Comparison of ENCODE assay signal across 22 mouse cellular contexts in genomic region chr3:25113107-25113506, GRCm38 (mm10). TPM values are rescaled to one million over a fixed set of nuclear protein-coding genes. Genes with fewer than 3 reads are reported as not detected.
DNase-seq lines count a peak whose midpoint lies in the region; ATAC-seq and TF ChIP-seq lines count a peak whose summit lies in the region.
"Had no signal": no experiment of that assay in that cellular context is flagged by ENCODE, and none has a peak within 500 bp of the region (broad histone marks: within the 10 kb centered on the region; RNA-seq: fewer than 3 reads in every experiment).

No protein-coding gene starts in this region.

- H3K36me3 ChIP-seq in kidney, embryonic 14.5 days (ENCODE audit: control insufficient read depth, insufficient read depth, low read length), result no peaks in the 10 kb centered on the region
- no peaks in the 10 kb centered on the region for H3K36me3 ChIP-seq in kidney, postnatal 0 days (ENCODE audit: insufficient read depth, low read length)
- H3K36me3 ChIP-seq: embryonic facial prominence, embryonic 13.5 days; embryonic facial prominence, embryonic 15.5 days; forebrain, embryonic 10.5 days; forebrain, embryonic 12.5 days had no signal

- H3K9ac ChIP-seq in kidney, embryonic 14.5 days (ENCODE audit: low read depth, low read length), result no peak overlapping the region
- no peak overlapping the region for H3K9ac ChIP-seq in kidney, postnatal 0 days (ENCODE audit: low read depth, low read length)
- H3K9ac ChIP-seq: embryonic facial prominence, embryonic 13.5 days; embryonic facial prominence, embryonic 15.5 days; forebrain, embryonic 12.5 days had no signal

- TF ChIP-seq CTCF in kidney, postnatal 0 days (IDR thresholded peaks at IDR 0.05; ENCODE audit: low read depth), result no peak

- no peaks in the 10 kb centered on the region for H3K9me3 ChIP-seq in kidney, embryonic 14.5 days (ENCODE audit: control insufficient read depth, low read length)
- H3K9me3 ChIP-seq in kidney, postnatal 0 days (replicated peaks; ENCODE audit: low read length), result no peaks in the 10 kb centered on the region
- H3K9me3 ChIP-seq: embryonic facial prominence, embryonic 13.5 days; embryonic facial prominence, embryonic 15.5 days; forebrain, embryonic 10.5 days; forebrain, embryonic 12.5 days had no signal

- no peaks in the 10 kb centered on the region for H3K27me3 ChIP-seq in kidney, embryonic 14.5 days (ENCODE audit: control insufficient read depth, insufficient read depth, low read length)
- no peaks in the 10 kb centered on the region for H3K27me3 ChIP-seq in kidney, postnatal 0 days (ENCODE audit: insufficient read depth, low read length)
- H3K27me3 ChIP-seq: embryonic facial prominence, embryonic 13.5 days; embryonic facial prominence, embryonic 15.5 days; forebrain, embryonic 12.5 days had no signal

- H3K4me2 ChIP-seq in kidney, embryonic 14.5 days (replicated peaks; ENCODE audit: low read depth, low read length), result no peak overlapping the region
- no peak overlapping the region for H3K4me2 ChIP-seq in kidney, postnatal 0 days (ENCODE audit: low read length)
- H3K4me2 ChIP-seq: embryonic facial prominence, embryonic 13.5 days; embryonic facial prominence, embryonic 15.5 days; forebrain, embryonic 12.5 days had no signal

- H3K4me3 ChIP-seq in kidney, embryonic 14.5 days (ENCODE audit: low read length), result no peak overlapping the region
- H3K4me3 ChIP-seq in kidney, postnatal 0 days (replicated peaks; ENCODE audit: low read depth, low read length), result no peak overlapping the region
- H3K4me3 ChIP-seq: embryonic facial prominence, embryonic 13.5 days; embryonic facial prominence, embryonic 15.5 days; erythroblast, embryonic 14.5 days; forebrain, embryonic 10.5 days; forebrain, embryonic 12.5 days had no signal

- no peak for DNase-seq in kidney, postnatal 36 days
- peak; percentile 59 for DNase-seq in kidney, postnatal 0 days (ENCODE audit: low spot score)
- DNase-seq in kidney, adult 8-10 months, result no peak
- DNase-seq: adrenal gland, adult 2 months; adrenal gland, postnatal 10 days; adrenal gland, postnatal 25 days; cerebellum, adult 11 months; cerebellum, adult 18-20 months; cerebellum, adult 8-10 months; cerebellum, adult 9-11 months; cerebellum, postnatal 14 days; cerebellum, postnatal 36 days; embryo, embryonic 11 days had no signal

- no peak overlapping the region for H3K27ac ChIP-seq in kidney, embryonic 14.5 days (ENCODE audit: low read depth, low read length)
- H3K27ac ChIP-seq in kidney, postnatal 0 days, result no peak overlapping the region
- H3K27ac ChIP-seq: embryonic facial prominence, embryonic 13.5 days; embryonic facial prominence, embryonic 15.5 days; forebrain, embryonic 10.5 days; forebrain, embryonic 12.5 days had no signal

- ATAC-seq in kidney, embryonic 14.5 days (ENCODE audit: low FRiP score, low TSS enrichment), result peak; percentile 43; the same call in 1 of the 2 replicates
- ATAC-seq in kidney, postnatal 0 days (replicated peaks; ENCODE audit: low FRiP score, low read depth), result no peak
- ATAC-seq: forebrain, embryonic 14.5 days; forebrain, embryonic 16.5 days had no signal

- H3K4me1 ChIP-seq in kidney, embryonic 14.5 days (ENCODE audit: control insufficient read depth, insufficient read depth, low read length), result no peaks in the 10 kb centered on the region
- no peaks in the 10 kb centered on the region for H3K4me1 ChIP-seq in kidney, postnatal 0 days (replicated peaks; ENCODE audit: insufficient read depth, low read length)
- H3K4me1 ChIP-seq: embryonic facial prominence, embryonic 13.5 days; forebrain, embryonic 10.5 days; forebrain, embryonic 12.5 days had no signal

- WGBS in kidney, embryonic 14.5 days, result 49% methylated on average over 4 of the region's 4 CpGs
- WGBS in kidney, postnatal 0 days, result 41% methylated on average over 4 of the region's 4 CpGs

RNA-seq across cellular contexts. Expression of gene Naaladl2, which starts 31.0 kb away (rescaled TPM):
- 2.2 and 4.0 TPM in 2 replicates for polyA plus RNA-seq in kidney, embryonic 14.5 days (2014; fragmentation: Nextera tagmentation; extraction: Ambion mirVana)
- 3.9 and 5.3 TPM in 2 replicates for polyA plus RNA-seq in kidney, postnatal 0 days (2015; fragmentation: Nextera tagmentation; extraction: Ambion mirVana)
- polyA plus RNA-seq: C2C12; erythroblast, embryonic 14.5 days had no signal
